In genomic region chr1:74041178-74041577, GRCm38 (mm10) we compare ENCODE assay signal across 13 mouse cellular contexts.
DNase-seq lines count a peak whose midpoint lies in the region; ATAC-seq and TF ChIP-seq lines count a peak whose summit lies in the region.
"Had no signal": no experiment of that assay in that cellular context is flagged by ENCODE, and none has a peak within 500 bp of the region (broad histone marks: within the 10 kb centered on the region; RNA-seq: fewer than 3 reads in every experiment).

No protein-coding gene starts in this region.

- WGBS in forebrain, embryonic 10.5 days = 78% methylated on average over 7 of the region's 7 CpGs
- 83% methylated on average over 7 of the region's 7 CpGs for WGBS in forebrain, embryonic 13.5 days
- WGBS in intestine, embryonic 16.5 days = 59% methylated on average over 7 of the region's 7 CpGs
- WGBS in intestine, embryonic 15.5 days = 65% methylated on average over 7 of the region's 7 CpGs

- peaks cover 49% of the 10 kb centered on the region for H3K4me1 ChIP-seq in forebrain, embryonic 10.5 days
- peaks cover 31% of the 10 kb centered on the region for H3K4me1 ChIP-seq in forebrain, embryonic 13.5 days
- H3K4me1 ChIP-seq in intestine, embryonic 16.5 days (ENCODE audit: control insufficient read depth, insufficient read depth, low read length) = peaks cover 33% of the 10 kb centered on the region
- peaks cover 40% of the 10 kb centered on the region for H3K4me1 ChIP-seq in intestine, embryonic 15.5 days (replicated peaks)
- peaks cover 2% of the 10 kb centered on the region for H3K4me1 ChIP-seq in testis, adult 2 months (ENCODE audit: control insufficient read depth, insufficient read depth, low read length)

- TF ChIP-seq POLR2A in testis, adult 2 months (IDR thresholded peaks at IDR 0.05; ENCODE audit: control insufficient read depth, low read depth, low read length) = no peak

- DNase-seq in forebrain, embryonic 10.5 days (ENCODE audit: extremely low spot score, low spot score) = no peak
- no peak for DNase-seq in testis, postnatal 14 days (ENCODE audit: low spot score)
- DNase-seq in cerebellum, adult 18-20 months = no peak
- no peak for DNase-seq in urinary bladder, adult 2 months (ENCODE audit: low spot score)
- DNase-seq: adrenal gland, postnatal 10 days; gastrocnemius, postnatal 25 days; thymus, adult 18-20 months had no signal

- H3K9ac ChIP-seq in forebrain, embryonic 13.5 days = no peak overlapping the region
- H3K9ac ChIP-seq in intestine, embryonic 16.5 days (ENCODE audit: low read depth, low read length) = no peak overlapping the region
- no peak overlapping the region for H3K9ac ChIP-seq in intestine, embryonic 15.5 days
- H3K9ac ChIP-seq: forebrain, embryonic 12.5 days; hindbrain, embryonic 15.5 days had no signal

- no peak overlapping the region for H3K4me3 ChIP-seq in forebrain, embryonic 10.5 days
- H3K4me3 ChIP-seq in forebrain, embryonic 13.5 days = no peak overlapping the region
- no peak overlapping the region for H3K4me3 ChIP-seq in intestine, embryonic 16.5 days (ENCODE audit: low read length)
- H3K4me3 ChIP-seq in intestine, embryonic 15.5 days (replicated peaks) = no peak overlapping the region
- no peak overlapping the region for H3K4me3 ChIP-seq in testis, adult 2 months (ENCODE audit: control insufficient read depth, low read depth, low read length)
- H3K4me3 ChIP-seq: forebrain, embryonic 12.5 days; hindbrain, embryonic 15.5 days had no signal

- no peak for TF ChIP-seq CTCF in testis, adult 2 months (IDR thresholded peaks at IDR 0.05; ENCODE audit: control insufficient read depth, insufficient read depth, insufficient replicate concordance, low read depth, low read length)

- H3K36me3 ChIP-seq in forebrain, embryonic 10.5 days (replicated peaks) = no peaks in the 10 kb centered on the region
- no peaks in the 10 kb centered on the region for H3K36me3 ChIP-seq in forebrain, embryonic 13.5 days (ENCODE audit: poor library complexity, severe bottlenecking)
- H3K36me3 ChIP-seq in intestine, embryonic 16.5 days (ENCODE audit: control insufficient read depth, insufficient read depth, low read length) = no peaks in the 10 kb centered on the region
- no peaks in the 10 kb centered on the region for H3K36me3 ChIP-seq in intestine, embryonic 15.5 days
- H3K36me3 ChIP-seq in testis, adult 2 months (ENCODE audit: control insufficient read depth, insufficient read depth, low read length) = no peaks in the 10 kb centered on the region
- H3K36me3 ChIP-seq: forebrain, embryonic 12.5 days; hindbrain, embryonic 15.5 days had no signal

- H3K27me3 ChIP-seq in forebrain, embryonic 10.5 days (ENCODE audit: poor library complexity, severe bottlenecking) = peaks cover 24% of the 10 kb centered on the region
- H3K27me3 ChIP-seq in forebrain, embryonic 13.5 days = peaks cover 18% of the 10 kb centered on the region
- H3K27me3 ChIP-seq in intestine, embryonic 16.5 days (replicated peaks; ENCODE audit: control insufficient read depth, insufficient read depth, low read length) = no peaks in the 10 kb centered on the region
- H3K27me3 ChIP-seq in intestine, embryonic 15.5 days (replicated peaks) = no peaks in the 10 kb centered on the region
- no peaks in the 10 kb centered on the region for H3K27me3 ChIP-seq in testis, adult 2 months (ENCODE audit: control insufficient read depth, insufficient read depth, low read length)

- no peak overlapping the region for H3K4me2 ChIP-seq in forebrain, embryonic 13.5 days
- no peak overlapping the region for H3K4me2 ChIP-seq in intestine, embryonic 16.5 days (ENCODE audit: low read depth, low read length)
- H3K4me2 ChIP-seq in intestine, embryonic 15.5 days (replicated peaks) = no peak overlapping the region
- H3K4me2 ChIP-seq: forebrain, embryonic 12.5 days; hindbrain, embryonic 15.5 days had no signal

- no peaks in the 10 kb centered on the region for H3K9me3 ChIP-seq in forebrain, embryonic 10.5 days
- no peaks in the 10 kb centered on the region for H3K9me3 ChIP-seq in forebrain, embryonic 13.5 days (replicated peaks)
- no peaks in the 10 kb centered on the region for H3K9me3 ChIP-seq in intestine, embryonic 16.5 days (ENCODE audit: control insufficient read depth, low read length)
- no peaks in the 10 kb centered on the region for H3K9me3 ChIP-seq in intestine, embryonic 15.5 days
- H3K9me3 ChIP-seq: forebrain, embryonic 12.5 days; hindbrain, embryonic 15.5 days had no signal

- ATAC-seq in forebrain, embryonic 13.5 days = no peak
- ATAC-seq in intestine, embryonic 16.5 days = no peak
- no peak for ATAC-seq in intestine, embryonic 15.5 days

- peak overlapping the region; percentile 77 for H3K27ac ChIP-seq in forebrain, embryonic 10.5 days
- H3K27ac ChIP-seq in forebrain, embryonic 13.5 days = no peak overlapping the region
- H3K27ac ChIP-seq in intestine, embryonic 16.5 days (ENCODE audit: low read length) = 0 out of 2 replicates have a peak overlapping the region, but pooled peaks have one; percentile 32
- H3K27ac ChIP-seq in intestine, embryonic 15.5 days = no peak overlapping the region
- peak overlapping the region; percentile 37 for H3K27ac ChIP-seq in testis, adult 2 months (ENCODE audit: control insufficient read depth, insufficient read depth, low read depth, low read length)
- H3K27ac ChIP-seq: forebrain, embryonic 12.5 days; hindbrain, embryonic 15.5 days had no signal

Comparison
In these comparisons a context has a peak if more than half of its experiments do, and no peak if none do; other contexts are left out.
1. H3K27ac ChIP-seq: peak in forebrain, embryonic 10.5 days (single experiment), intestine, embryonic 16.5 days (single experiment) and testis, adult 2 months (single experiment); none in forebrain, embryonic 13.5 days (single experiment) and intestine, embryonic 15.5 days (single experiment).